Mouse (Mus musculus): ENCODE measurements around the gene Kif20b.

Gene Kif20b

GRCm38 (mm10) chr19:34920531-34920930 lies 1.6 kb upstream of the Kif20b start:
- no peak for DNase-seq

DNA sequence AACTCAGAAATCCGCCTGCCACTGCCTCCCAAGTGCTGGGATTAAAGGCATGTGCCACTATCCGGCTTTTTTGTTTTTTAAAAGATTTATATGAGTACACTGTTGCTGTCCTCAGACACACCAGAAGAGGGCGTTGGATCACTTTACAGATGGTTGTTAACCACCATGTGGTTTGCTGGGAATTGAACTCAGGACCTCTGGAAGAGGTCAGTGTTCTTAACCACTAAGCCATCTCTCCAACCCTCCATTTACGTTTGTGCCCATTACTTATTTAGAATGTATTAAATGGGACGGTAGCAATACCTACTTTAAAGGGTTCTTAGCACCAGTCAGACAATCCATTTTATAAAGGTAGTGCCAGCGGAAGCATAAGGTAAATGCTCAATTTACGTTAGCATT lies 909 bp upstream of the Kif20b start:
- peak; percentile 43 to 48 for DNase-seq

DNA sequence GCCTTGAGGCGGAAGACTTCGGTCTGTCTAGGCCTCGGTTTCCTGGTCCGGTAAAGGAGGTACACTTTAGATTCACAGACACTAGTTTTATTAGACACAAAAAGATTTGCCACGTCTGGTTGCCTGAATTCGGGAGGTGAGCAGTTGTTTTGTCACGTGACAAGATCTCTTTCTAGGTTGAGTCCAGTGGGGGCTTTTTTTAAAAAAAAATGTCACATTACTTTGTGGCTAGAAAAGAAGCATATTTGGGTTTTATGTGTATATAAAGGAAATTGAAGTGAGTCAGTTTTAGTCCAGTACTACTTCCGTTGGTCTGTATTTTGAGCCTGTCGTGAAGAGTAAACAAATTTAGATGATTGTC lies 422 bp downstream of the Kif20b start:
- DNase-seq: no peak

DNA sequence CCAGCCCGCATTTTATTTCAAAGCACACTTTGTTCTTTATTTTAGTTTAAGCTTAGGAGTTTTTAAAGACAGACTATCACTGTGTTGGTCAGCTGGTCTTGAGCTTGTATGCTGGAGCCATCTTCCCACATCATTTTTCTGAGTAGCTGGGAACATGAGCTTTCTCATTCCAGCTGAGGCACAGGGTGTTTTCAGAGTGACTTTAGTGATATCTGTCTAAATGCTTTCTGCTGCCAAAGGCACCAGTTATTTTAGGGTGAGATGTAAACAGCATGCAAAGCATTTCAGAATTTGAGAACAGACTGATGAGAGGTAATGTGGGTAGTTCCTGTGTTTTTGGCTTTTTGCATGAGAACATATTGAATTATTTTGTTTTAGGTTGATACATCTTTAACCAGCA lies 25.0 kb downstream of the Kif20b start:
- DNase-seq: no peak

DNA sequence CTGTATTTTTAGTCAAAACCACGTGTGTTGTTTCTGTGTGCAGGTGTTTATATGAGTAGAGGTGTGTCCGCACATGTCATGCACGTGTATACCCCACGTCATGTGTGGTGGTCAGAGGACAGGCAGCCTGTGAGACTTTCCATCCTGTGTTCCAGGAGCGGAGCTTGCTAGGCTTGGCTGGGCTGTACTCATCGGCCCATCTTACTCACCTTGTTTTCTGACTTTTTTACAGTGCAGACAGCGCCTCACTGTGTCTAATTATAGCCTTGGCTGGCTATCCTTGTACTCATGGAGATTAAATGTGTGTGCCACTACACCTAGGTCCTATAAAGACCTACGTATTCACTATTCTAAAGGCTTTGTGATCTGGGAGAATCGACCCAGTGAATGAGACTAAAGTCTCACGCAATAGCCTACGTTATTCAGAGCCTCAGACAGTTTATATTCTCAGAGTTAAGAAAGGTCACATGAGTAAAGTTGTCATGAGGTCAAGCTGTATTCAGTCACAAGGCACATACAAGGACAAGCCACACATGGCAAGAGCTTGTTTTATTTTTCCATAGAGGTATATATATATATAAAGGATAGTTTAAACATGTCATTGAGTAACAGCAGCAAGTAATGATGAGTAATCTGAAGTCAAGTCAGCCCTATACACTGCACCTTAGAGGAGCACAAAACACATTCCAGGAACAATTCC lies 31.8 kb downstream of the Kif20b start:
- DNase-seq: no peak

DNA sequence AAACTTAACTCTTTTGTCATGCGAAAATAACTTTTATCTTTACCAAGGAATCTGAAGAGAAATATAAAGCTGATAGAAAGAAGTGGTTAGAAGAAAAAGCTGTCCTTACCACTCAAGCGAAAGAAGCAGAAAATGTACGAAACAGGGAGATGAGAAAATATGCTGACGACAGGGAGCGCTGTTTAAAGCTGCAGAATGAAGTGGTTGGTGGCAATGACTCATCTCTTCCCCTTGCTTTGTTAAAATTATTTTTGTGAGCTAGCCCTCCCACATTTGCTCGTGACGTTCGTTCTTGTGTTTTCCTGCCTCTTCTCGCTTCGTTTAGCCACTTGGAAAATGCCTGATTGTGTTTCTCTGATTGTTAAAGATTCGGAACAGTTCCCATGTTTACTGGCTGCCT lies 37.2 kb downstream of the Kif20b start:
- DNase-seq: no peak

DNA sequence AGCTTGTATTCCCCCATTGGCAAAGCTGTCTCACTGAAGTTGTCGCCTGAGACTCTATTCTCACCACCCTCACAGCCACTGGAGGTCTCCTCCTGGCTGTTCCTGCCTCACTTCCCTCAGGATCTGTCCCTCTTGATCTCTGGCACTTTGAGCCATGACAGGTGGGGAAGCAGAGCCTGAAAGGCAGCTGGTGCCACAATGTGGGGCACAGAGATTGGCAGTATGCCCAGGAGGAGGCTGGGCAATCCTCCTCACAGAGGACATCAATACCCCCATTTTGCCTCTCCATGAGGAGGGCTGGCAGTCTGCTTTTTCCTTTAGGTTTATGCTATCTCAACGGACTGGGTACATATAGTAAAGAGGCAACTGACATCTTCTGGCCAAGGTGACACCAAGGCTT lies 62.6 kb downstream of the Kif20b start:
- no peak for DNase-seq

- no peak for DNase-seq
Measured at GRCm38 (mm10) chr19:34990443-34990842, 68.3 kb downstream of the Kif20b start.

DNA sequence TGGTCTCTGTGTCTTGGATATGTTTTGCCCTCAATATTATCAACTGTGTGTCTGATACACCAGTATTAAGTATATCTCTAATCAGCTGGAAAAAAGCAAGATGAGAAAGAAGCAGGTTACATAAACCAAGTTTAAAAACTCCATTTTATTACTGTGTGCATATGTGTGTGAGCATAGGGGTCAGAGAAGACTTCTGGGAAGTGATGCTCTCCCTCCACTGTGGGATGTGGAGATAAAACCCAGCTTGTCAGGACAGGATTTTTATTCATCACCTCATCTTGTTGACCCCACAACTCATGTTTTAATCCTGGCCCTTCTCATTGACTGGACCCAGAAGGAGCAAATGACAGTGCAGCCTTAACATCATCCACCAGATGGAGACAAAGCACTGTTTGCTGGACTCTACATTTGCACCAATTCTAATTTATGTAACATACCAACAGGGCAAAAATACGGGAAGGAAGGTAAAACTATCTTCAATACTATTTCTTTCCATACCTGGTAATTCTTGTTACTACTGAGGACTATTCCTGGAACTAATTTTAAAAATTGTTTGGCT lies 70.9 kb downstream of the Kif20b start:
- DNase-seq: peak; percentile 15 to 19

- no peak for DNase-seq
Measured at GRCm38 (mm10) chr19:35015058-35015457, 92.9 kb downstream of the Kif20b start.

- no peak for DNase-seq
Measured at GRCm38 (mm10) chr19:35017474-35018208, 95.5 kb downstream of the Kif20b start.

DNA sequence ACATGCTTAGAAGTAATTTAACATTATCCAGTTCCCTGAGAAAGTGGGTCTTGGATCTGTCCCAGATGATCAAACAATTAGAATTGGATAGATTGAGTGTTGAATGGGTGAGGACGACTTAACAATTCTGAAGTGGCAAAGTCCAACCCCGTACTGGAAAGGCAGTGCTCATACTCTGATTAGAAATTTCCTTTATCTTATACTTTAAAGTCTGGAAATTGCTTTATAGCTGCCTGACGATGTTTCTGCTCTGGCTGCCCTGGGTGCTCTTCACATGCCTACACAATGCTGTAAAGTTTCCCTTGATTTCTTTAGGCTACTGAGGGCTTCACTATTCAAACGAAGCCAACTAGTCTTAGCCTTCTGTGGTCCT lies 96.0 kb downstream of the Kif20b start:
- no peak for DNase-seq

Measured in B cell, adult 2 months (primary cell).